Mouse (Mus musculus): ENCODE data around the gene Pla2g12a.

Pla2g12a gene

GRCm38 (mm10) chr3:129878405-129879021, at the start of gene Pla2g12a:
Gene Pla2g12a (plus strand): TSS chr3:129878606.
- DNase-seq (ENCODE audit: low spot score in 2 of 2): peak; percentile 82 to 90

GRCm38 (mm10) chr3:129830626-129831025, 47.8 kb upstream of the Pla2g12a start:
- no peak for DNase-seq (ENCODE audit: low spot score in 2 of 2)

GRCm38 (mm10) chr3:129831035-129831568, 47.3 kb upstream of the Pla2g12a start, which contains the start of gene Gar1:
Gene Gar1 (minus strand): TSS chr3:129831396.
- peak; percentile 92 to 93 for DNase-seq (ENCODE audit: low spot score in 2 of 2)

GRCm38 (mm10) chr3:129835388-129835934, 42.9 kb upstream of the Pla2g12a start, which contains the start of gene Cfi:
Gene Cfi (plus strand): TSS chr3:129835884.
- no peak for DNase-seq (ENCODE audit: low spot score in 2 of 2)

- DNase-seq (ENCODE audit: low spot score in 2 of 2): no peak
Measured at GRCm38 (mm10) chr3:129836051-129836697, 42.2 kb upstream of the Pla2g12a start.

GRCm38 (mm10) chr3:129836965-129837364, 41.4 kb upstream of the Pla2g12a start:
- no peak for DNase-seq (ENCODE audit: low spot score in 2 of 2)

- no peak for DNase-seq (ENCODE audit: low spot score in 2 of 2)
Measured at GRCm38 (mm10) chr3:129838017-129838416, 40.4 kb upstream of the Pla2g12a start.

- DNase-seq (ENCODE audit: low spot score in 2 of 2): no peak
Measured at GRCm38 (mm10) chr3:129845868-129846267, 32.5 kb upstream of the Pla2g12a start.

- no peak for DNase-seq (ENCODE audit: low spot score in 2 of 2)
Measured at GRCm38 (mm10) chr3:129846846-129847245, 31.6 kb upstream of the Pla2g12a start.

- no peak for DNase-seq (ENCODE audit: low spot score in 2 of 2)
Measured at GRCm38 (mm10) chr3:129862592-129862991, 15.8 kb upstream of the Pla2g12a start.

- peak in 1 of 2 experiments; percentile 16 for DNase-seq (ENCODE audit: low spot score in 2 of 2)
Measured at GRCm38 (mm10) chr3:129863698-129864097, 14.7 kb upstream of the Pla2g12a start.

- no peak for DNase-seq (ENCODE audit: low spot score in 2 of 2)
Measured at GRCm38 (mm10) chr3:129877327-129877726, 1.1 kb upstream of the Pla2g12a start.

- DNase-seq (ENCODE audit: low spot score in 2 of 2): no peak
Measured at GRCm38 (mm10) chr3:129879131-129879757, 838 bp downstream of the Pla2g12a start.

GRCm38 (mm10) chr3:129879913-129880312, 1.5 kb downstream of the Pla2g12a start:
- no peak for DNase-seq (ENCODE audit: low spot score in 2 of 2)

- DNase-seq (ENCODE audit: low spot score in 2 of 2): no peak
Measured at GRCm38 (mm10) chr3:129880925-129881593, 2.7 kb downstream of the Pla2g12a start.

GRCm38 (mm10) chr3:129885577-129885976, 7.2 kb downstream of the Pla2g12a start:
- no peak for DNase-seq (ENCODE audit: low spot score in 2 of 2)

- no peak for DNase-seq (ENCODE audit: low spot score in 2 of 2)
Measured at GRCm38 (mm10) chr3:129886430-129886829, 8.0 kb downstream of the Pla2g12a start.

- no peak for DNase-seq (ENCODE audit: low spot score in 2 of 2)
Measured at GRCm38 (mm10) chr3:129887779-129888517, 9.5 kb downstream of the Pla2g12a start.

GRCm38 (mm10) chr3:129892003-129892402, 13.6 kb downstream of the Pla2g12a start:
- no peak for DNase-seq (ENCODE audit: low spot score in 2 of 2)

- no peak for DNase-seq (ENCODE audit: low spot score in 2 of 2)
Measured at GRCm38 (mm10) chr3:129893143-129893542, 14.7 kb downstream of the Pla2g12a start.

- no peak for DNase-seq (ENCODE audit: low spot score in 2 of 2)
Measured at GRCm38 (mm10) chr3:129896591-129896990, 18.2 kb downstream of the Pla2g12a start.

Data from frontal cortex, postnatal 14 days (tissue).